Mouse (Mus musculus): ENCODE measurements around the gene Pgm1. TPM values are rescaled to one million over a fixed set of nuclear protein-coding genes. Genes with fewer than 3 reads are reported as not detected.

Gene Pgm1
- polyA plus RNA-seq, 1 experiment from 2014 or later, result 240 TPM

GRCm38 (mm10) chr4:99984369-99984752 is 55.1 kb downstream of the Pgm1 start:
- WGBS, result 76% methylated on average over 7 of the region's 7 CpGs
- Histone ChIP-seq H3K4me2 (no peak overlapping the region), H3K27me3 (no peaks in the 10 kb centered on the region), H3K27ac (no peak overlapping the region), H3K4me3 (no peak overlapping the region), H3K9ac (no peak overlapping the region), H3K4me1 (replicated peaks) (no peaks in the 10 kb centered on the region), H3K36me3 (peaks cover 59% of the 10 kb centered on the region), H3K9me3 (replicated peaks) (no peaks in the 10 kb centered on the region)
- ATAC-seq (replicated peaks; ENCODE audit: insufficient number of reproducible peaks, insufficient read depth, low FRiP score, low read depth), result no peak

DNA sequence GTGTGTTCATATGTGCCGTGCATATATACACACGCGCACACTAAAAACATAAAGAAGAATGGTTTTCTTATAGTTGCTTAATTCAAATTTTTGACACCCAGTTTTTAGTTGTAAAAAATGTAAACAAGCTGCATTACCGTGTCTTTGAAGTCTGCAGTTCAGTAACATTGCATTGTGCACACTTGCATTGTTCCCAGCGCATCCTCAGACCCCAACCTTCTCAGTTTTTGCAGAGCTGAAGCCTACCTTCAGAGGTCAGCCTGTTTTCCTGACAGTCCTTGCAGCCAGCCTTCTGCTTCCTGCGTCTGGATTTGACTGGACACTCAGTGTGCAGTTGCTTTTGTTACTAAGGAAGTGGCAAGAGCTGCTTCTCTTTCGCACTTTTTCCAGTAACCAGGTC is 55.9 kb downstream of the Pgm1 start:
- H3K36me3 ChIP-seq, result peaks cover 59% of the 10 kb centered on the region
- H3K4me2 ChIP-seq, result no peak overlapping the region
- H3K27me3 ChIP-seq, result no peaks in the 10 kb centered on the region
- H3K9ac ChIP-seq, result no peak overlapping the region
- H3K9me3 ChIP-seq (replicated peaks), result no peaks in the 10 kb centered on the region
- no peaks in the 10 kb centered on the region for H3K4me1 ChIP-seq (replicated peaks)
- H3K27ac ChIP-seq, result no peak overlapping the region
- 82% methylated on average over 7 of the region's 7 CpGs for WGBS
- no peak for ATAC-seq (replicated peaks; ENCODE audit: insufficient number of reproducible peaks, insufficient read depth, low FRiP score, low read depth)
- H3K4me3 ChIP-seq, result no peak overlapping the region

- peaks cover 54% of the 10 kb centered on the region for H3K36me3 ChIP-seq
- 73% methylated on average over 12 of the region's 12 CpGs for WGBS
Measured at GRCm38 (mm10) chr4:99985631-99986030, 56.4 kb downstream of the Pgm1 start.

DNA sequence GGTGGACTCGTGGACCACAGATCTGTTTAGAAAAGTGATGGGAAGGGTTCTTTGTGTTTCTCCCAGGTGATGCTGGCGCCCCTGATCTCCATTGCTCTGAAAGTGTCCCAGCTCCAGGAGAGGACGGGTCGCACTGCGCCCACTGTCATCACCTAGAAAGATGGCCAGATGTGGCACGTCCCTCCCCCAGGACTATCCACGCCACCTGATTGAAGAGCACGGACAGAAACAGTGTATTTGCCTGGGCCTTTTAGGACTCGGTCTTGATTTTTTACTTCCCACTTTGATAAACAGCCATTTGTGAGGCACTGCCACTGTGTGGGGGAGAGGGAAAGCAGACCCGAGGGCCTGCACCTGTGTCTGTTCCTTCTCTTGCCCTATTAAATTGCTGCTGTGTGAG is 57.4 kb downstream of the Pgm1 start:
- Histone ChIP-seq H3K27me3 (no peaks in the 10 kb centered on the region), H3K27ac (no peak overlapping the region), H3K4me3 (no peak overlapping the region), H3K9ac (no peak overlapping the region), H3K4me1 (replicated peaks) (no peaks in the 10 kb centered on the region), H3K4me2 (no peak overlapping the region), H3K36me3 (peaks cover 48% of the 10 kb centered on the region), H3K9me3 (replicated peaks) (no peaks in the 10 kb centered on the region)
- 85% methylated on average over 10 of the region's 10 CpGs for WGBS
- no peak for ATAC-seq (replicated peaks; ENCODE audit: insufficient number of reproducible peaks, insufficient read depth, low FRiP score, low read depth)

More at GRCm38 (mm10) chr4:99985631-99986030, 56.4 kb downstream of the Pgm1 start:
- H3K4me1 ChIP-seq (replicated peaks), result no peaks in the 10 kb centered on the region
- no peaks in the 10 kb centered on the region for H3K27me3 ChIP-seq
- H3K9ac ChIP-seq, result no peak overlapping the region
- H3K4me3 ChIP-seq, result no peak overlapping the region
- H3K4me2 ChIP-seq, result no peak overlapping the region
- no peaks in the 10 kb centered on the region for H3K9me3 ChIP-seq (replicated peaks)
- ATAC-seq (replicated peaks; ENCODE audit: insufficient number of reproducible peaks, insufficient read depth, low FRiP score, low read depth), result no peak
- no peak overlapping the region for H3K27ac ChIP-seq

DNA sequence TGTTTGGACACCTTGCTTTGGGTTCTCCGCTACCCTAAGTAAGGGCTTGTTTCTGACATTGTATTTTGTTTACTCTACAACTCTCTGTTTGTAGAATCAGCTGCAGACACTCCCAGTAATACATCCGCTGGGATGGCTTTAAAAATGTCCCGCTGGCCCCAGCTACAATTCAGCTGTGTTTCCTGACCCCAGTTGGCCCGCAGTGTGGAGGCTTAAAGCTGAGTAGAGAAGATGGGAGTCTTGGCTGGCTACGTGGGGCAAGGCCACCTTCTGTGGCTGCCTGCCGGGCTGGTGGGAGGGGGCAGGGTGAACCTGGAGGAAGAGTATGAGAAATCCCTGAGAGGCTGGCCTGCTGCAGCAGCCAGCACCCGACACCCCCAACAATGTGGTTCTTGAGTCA is 59.6 kb downstream of the Pgm1 start:
- Histone ChIP-seq H3K4me3 (no peak overlapping the region), H3K27me3 (no peaks in the 10 kb centered on the region), H3K4me1 (replicated peaks) (no peaks in the 10 kb centered on the region), H3K27ac (no peak overlapping the region), H3K9ac (no peak overlapping the region), H3K9me3 (replicated peaks) (no peaks in the 10 kb centered on the region), H3K36me3 (peaks cover 36% of the 10 kb centered on the region), H3K4me2 (no peak overlapping the region)
- ATAC-seq (replicated peaks; ENCODE audit: insufficient number of reproducible peaks, insufficient read depth, low FRiP score, low read depth), result no peak
- 76% methylated on average over 7 of the region's 7 CpGs for WGBS

- H3K4me3 ChIP-seq, result no peak overlapping the region
- H3K36me3 ChIP-seq, result no peaks in the 10 kb centered on the region
- no peaks in the 10 kb centered on the region for H3K27me3 ChIP-seq
- H3K9ac ChIP-seq, result no peak overlapping the region
- no peak overlapping the region for H3K4me2 ChIP-seq
- 68% methylated on average over 5 of the region's 5 CpGs for WGBS
- no peaks in the 10 kb centered on the region for H3K9me3 ChIP-seq (replicated peaks)
- no peak overlapping the region for H3K27ac ChIP-seq
- no peak for ATAC-seq (replicated peaks; ENCODE audit: insufficient number of reproducible peaks, insufficient read depth, low FRiP score, low read depth)
- no peaks in the 10 kb centered on the region for H3K4me1 ChIP-seq (replicated peaks)
Measured at GRCm38 (mm10) chr4:100000971-100001370, 71.8 kb downstream of the Pgm1 start.

DNA sequence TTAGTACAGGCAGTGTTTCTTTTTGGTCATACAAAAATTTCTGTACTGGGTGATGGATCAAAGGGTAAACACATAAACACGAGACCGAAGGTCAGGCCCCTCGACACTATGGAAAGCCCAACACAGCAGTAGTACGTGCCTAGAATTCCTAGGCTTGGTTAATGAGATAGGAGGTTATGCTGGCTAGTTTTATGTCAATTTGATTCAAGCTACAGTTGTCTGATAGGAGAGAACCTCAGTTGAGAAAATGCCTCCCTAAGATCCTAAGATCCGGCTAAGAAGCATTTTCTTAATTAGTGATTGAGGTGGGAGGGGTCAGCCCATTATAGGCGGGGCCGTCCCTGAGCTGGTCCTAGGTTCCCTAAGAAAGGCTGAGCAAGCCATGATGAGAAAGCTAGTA is 72.6 kb downstream of the Pgm1 start:
- H3K4me3 ChIP-seq, result no peak overlapping the region
- no peaks in the 10 kb centered on the region for H3K4me1 ChIP-seq (replicated peaks)
- no peak overlapping the region for H3K27ac ChIP-seq
- WGBS, result 56% methylated on average over 7 of the region's 7 CpGs
- no peak overlapping the region for H3K4me2 ChIP-seq
- H3K27me3 ChIP-seq, result no peaks in the 10 kb centered on the region
- H3K9ac ChIP-seq, result no peak overlapping the region
- no peaks in the 10 kb centered on the region for H3K9me3 ChIP-seq (replicated peaks)
- no peaks in the 10 kb centered on the region for H3K36me3 ChIP-seq
- ATAC-seq (replicated peaks; ENCODE audit: insufficient number of reproducible peaks, insufficient read depth, low FRiP score, low read depth), result no peak

DNA sequence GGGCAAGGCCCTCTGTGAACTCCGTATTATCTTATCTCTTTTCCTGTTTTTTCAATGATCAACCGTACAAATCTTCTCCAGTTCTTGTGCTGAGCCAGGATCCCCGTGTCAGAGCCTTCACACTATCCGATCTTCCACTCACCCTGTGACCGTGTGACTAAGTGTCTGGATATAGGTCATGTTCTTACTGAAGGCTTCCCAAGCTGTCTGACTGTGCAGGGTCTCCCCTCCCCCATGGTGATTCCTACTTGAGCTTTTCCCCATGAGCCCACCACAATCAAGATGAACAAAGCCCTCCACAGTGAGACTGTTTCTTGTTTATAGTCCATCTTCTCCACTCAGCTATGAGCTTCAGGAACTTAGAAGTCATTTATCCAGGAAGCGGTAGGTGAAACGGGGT is 78.5 kb downstream of the Pgm1 start:
- Histone ChIP-seq H3K9ac (no peak overlapping the region), H3K4me3 (no peak overlapping the region), H3K4me1 (replicated peaks) (peaks cover 13% of the 10 kb centered on the region; the same call in 1 of the 2 replicates), H3K27me3 (no peaks in the 10 kb centered on the region), H3K4me2 (no peak overlapping the region), H3K9me3 (replicated peaks) (no peaks in the 10 kb centered on the region), H3K36me3 (no peaks in the 10 kb centered on the region), H3K27ac (no peak overlapping the region)
- 45% methylated on average over 7 of the region's 7 CpGs for WGBS
- ATAC-seq (replicated peaks; ENCODE audit: insufficient number of reproducible peaks, insufficient read depth, low FRiP score, low read depth), result no peak

- H3K4me2 ChIP-seq, result no peak overlapping the region
- no peak overlapping the region for H3K9ac ChIP-seq
- no peaks in the 10 kb centered on the region for H3K36me3 ChIP-seq
- H3K27me3 ChIP-seq, result no peaks in the 10 kb centered on the region
- H3K27ac ChIP-seq, result no peak overlapping the region
- H3K4me3 ChIP-seq, result no peak overlapping the region
- 43% methylated on average over 5 of the region's 5 CpGs for WGBS
- H3K4me1 ChIP-seq (replicated peaks), result peaks cover 13% of the 10 kb centered on the region; the same call in 1 of the 2 replicates
- no peaks in the 10 kb centered on the region for H3K9me3 ChIP-seq (replicated peaks)
- peak; percentile 72 for ATAC-seq (replicated peaks; ENCODE audit: insufficient number of reproducible peaks, insufficient read depth, low FRiP score, low read depth)
Measured at GRCm38 (mm10) chr4:100008371-100009090, 79.3 kb downstream of the Pgm1 start.

GRCm38 (mm10) chr4:100009211-100009678 is 80.0 kb downstream of the Pgm1 start:
- H3K27ac ChIP-seq, result 0 out of 2 replicates have a peak overlapping the region, but pooled peaks have one; percentile 21
- WGBS, result 47% methylated on average over 8 of the region's 8 CpGs

GRCm38 (mm10) chr4:100010916-100011315 is 81.7 kb downstream of the Pgm1 start:
- H3K27ac ChIP-seq, result no peak overlapping the region
- WGBS, result 83% methylated on average over 3 of the region's 3 CpGs

More at GRCm38 (mm10) chr4:100009211-100009678, 80.0 kb downstream of the Pgm1 start:
- H3K36me3 ChIP-seq, result no peaks in the 10 kb centered on the region
- no peaks in the 10 kb centered on the region for H3K9me3 ChIP-seq (replicated peaks)
- H3K27me3 ChIP-seq, result no peaks in the 10 kb centered on the region
- no peak overlapping the region for H3K9ac ChIP-seq
- peaks cover 13% of the 10 kb centered on the region; the same call in 1 of the 2 replicates for H3K4me1 ChIP-seq (replicated peaks)
- H3K4me2 ChIP-seq, result no peak overlapping the region
- H3K4me3 ChIP-seq, result no peak overlapping the region
- ATAC-seq (replicated peaks; ENCODE audit: insufficient number of reproducible peaks, insufficient read depth, low FRiP score, low read depth), result no peak

GRCm38 (mm10) chr4:100011563-100011962 is 82.3 kb downstream of the Pgm1 start:
- peaks cover 13% of the 10 kb centered on the region; the same call in 1 of the 2 replicates for H3K4me1 ChIP-seq (replicated peaks)
- H3K27ac ChIP-seq, result no peak overlapping the region
- 64% methylated on average over 3 of the region's 3 CpGs for WGBS
- no peak overlapping the region for H3K4me3 ChIP-seq
- no peaks in the 10 kb centered on the region for H3K9me3 ChIP-seq (replicated peaks)
- no peak for ATAC-seq (replicated peaks; ENCODE audit: insufficient number of reproducible peaks, insufficient read depth, low FRiP score, low read depth)
- H3K4me2 ChIP-seq, result no peak overlapping the region
- H3K9ac ChIP-seq, result no peak overlapping the region
- no peaks in the 10 kb centered on the region for H3K36me3 ChIP-seq
- H3K27me3 ChIP-seq, result no peaks in the 10 kb centered on the region

More at GRCm38 (mm10) chr4:100010916-100011315, 81.7 kb downstream of the Pgm1 start:
- no peaks in the 10 kb centered on the region for H3K27me3 ChIP-seq
- no peaks in the 10 kb centered on the region for H3K9me3 ChIP-seq (replicated peaks)
- H3K4me3 ChIP-seq, result no peak overlapping the region
- H3K9ac ChIP-seq, result no peak overlapping the region
- H3K36me3 ChIP-seq, result no peaks in the 10 kb centered on the region
- H3K4me1 ChIP-seq (replicated peaks), result peaks cover 13% of the 10 kb centered on the region; the same call in 1 of the 2 replicates
- no peak for ATAC-seq (replicated peaks; ENCODE audit: insufficient number of reproducible peaks, insufficient read depth, low FRiP score, low read depth)
- no peak overlapping the region for H3K4me2 ChIP-seq
